Mouse (Mus musculus): ENCODE measurements around the gene Mast4.

Mast4 gene

DNA sequence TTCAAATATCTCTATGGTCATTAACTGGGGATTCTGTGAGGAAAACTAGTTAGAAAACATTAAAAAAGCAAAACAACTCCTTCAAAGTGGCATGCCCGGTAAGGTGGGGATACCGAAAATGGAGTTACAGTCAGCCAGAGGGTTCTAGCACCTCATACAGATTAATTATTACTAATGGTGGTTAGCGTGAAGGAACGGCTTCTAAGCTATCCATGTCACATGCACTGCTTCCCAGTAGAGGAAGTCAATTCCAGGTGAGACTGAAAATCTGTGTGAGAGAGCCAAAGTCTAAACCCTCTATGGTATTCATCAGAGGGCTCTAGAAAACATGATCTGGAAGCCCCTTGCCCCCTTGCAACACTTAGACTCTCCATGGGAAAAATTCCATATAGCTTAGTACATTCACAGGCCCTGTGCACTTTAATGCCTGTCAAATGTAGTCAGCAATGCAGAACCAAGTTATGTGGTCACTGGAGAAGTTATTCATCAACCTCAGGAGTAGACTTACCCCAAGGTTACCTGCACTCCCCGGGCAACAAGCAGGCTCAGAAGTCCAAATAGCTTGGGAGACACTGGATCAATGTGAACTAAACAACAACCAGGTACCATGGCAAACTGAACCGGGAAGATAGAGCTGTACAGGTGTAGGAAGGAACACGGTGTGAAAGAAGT is 96.1 kb downstream of the Mast4 start:
- DNase-seq (ENCODE audit: low spot score) = no peak

DNA sequence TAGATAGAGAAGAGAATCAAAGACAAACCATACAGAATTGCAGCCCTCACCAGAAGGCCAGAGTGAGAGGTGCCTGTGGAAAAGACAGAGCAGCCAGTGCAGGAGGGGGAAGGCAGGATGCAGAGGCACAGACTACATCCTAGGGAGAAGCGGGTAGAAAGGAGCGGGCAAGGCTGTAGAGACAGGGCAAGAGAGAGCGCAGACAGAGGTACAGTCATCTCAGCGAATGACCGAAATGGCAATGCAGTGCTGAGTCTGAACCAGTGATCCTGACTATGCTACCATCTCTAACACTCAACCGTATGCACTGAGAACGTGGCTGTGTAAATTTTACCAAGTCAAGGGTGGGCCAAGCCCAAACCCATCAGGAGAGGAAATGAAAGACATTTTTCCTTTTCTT is 102.1 kb downstream of the Mast4 start:
- no peak for DNase-seq (ENCODE audit: low spot score)

DNA sequence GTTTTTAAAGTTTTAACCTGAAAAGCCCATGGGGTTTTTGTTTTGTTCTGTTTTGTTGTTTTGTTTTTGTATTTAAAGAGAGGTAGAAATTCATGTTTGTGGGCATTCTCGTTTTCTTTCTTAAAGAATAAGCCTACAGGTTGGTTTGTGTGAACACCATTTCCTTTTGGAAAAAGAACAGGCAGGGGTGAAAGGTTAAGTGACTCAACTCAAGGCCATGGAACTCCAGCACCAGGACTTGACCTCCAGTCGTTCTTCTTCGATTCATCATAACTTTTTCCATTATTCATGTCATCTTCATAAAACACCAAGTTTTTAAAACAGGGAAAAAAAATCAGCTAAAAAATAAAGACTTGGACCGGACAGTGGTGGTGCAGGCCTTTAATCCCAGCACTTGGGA is 105.2 kb downstream of the Mast4 start:
- DNase-seq (ENCODE audit: low spot score) = no peak

DNA sequence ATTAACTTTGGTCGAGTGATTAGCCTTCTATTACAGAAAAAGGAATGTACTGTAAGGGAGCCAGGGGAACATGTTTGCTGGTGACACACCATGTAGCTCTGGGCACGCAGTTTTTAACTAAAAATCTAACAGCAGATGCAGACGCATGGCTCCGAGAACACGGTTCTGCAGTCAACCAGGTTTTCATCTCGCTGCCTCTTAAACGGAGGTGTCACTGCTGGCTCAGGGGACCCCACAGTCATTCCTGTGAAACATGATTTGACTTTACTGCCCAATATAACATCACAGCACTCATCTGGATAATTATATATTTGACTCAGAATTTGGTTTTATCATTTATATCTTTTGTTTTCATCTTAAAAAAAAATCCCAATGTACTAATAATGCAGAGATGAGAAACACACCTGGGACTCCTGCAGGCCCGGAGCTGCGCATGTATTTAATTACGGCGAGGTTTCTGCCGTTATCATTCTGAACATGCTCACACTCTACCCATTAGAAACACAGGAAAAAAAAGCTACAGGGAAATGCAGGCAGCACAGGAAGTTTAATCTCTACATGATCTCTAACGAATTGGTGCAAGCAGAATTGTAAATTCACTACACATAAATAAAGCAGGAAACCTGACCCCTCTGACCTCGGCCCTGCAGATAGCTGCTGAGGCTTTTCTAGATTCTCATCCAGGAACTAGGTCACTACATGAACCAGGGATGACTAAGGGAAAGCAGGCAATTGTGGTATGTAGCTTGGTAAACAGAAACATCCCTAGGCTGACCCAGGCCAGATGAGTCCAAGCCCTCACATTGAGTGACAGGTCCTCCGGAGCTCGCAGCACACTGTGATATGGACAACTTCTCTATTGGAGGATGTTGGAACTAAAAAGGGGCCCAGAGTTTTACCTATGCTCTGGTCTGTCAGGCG is 108.1 kb downstream of the Mast4 start:
- DNase-seq (ENCODE audit: low spot score) = no peak

DNA sequence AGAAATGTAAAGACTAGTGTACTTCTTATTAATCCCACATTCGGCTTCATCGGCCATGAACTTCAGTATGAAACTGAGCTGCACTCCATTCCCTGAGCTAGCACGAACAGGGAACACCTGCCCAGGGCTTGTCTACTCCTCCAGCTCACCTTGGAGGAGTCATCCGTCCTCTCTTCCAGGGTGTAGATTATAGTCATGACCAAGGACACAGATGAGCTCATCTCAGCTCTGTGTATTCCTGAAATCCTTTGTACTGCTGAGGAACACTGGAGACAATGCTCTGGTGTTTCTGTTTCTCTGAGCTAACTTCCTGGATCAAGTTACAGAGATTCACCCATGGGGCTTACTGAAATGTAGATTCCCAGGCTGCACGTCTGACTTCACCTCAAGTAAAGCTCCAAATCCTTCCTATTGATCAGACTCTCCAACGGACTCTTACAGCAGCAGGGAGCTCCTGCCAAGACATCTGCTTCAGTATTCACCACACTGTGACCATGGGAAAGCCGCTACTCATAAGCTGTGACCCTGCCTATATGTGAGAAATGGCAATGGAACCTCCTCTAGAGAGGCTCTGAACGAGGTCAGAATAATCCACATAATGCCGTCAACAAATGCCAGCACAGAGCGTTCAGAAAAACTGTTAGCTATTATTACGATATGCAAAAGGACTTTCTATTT is 108.9 kb downstream of the Mast4 start:
- no peak for DNase-seq (ENCODE audit: low spot score)

DNA sequence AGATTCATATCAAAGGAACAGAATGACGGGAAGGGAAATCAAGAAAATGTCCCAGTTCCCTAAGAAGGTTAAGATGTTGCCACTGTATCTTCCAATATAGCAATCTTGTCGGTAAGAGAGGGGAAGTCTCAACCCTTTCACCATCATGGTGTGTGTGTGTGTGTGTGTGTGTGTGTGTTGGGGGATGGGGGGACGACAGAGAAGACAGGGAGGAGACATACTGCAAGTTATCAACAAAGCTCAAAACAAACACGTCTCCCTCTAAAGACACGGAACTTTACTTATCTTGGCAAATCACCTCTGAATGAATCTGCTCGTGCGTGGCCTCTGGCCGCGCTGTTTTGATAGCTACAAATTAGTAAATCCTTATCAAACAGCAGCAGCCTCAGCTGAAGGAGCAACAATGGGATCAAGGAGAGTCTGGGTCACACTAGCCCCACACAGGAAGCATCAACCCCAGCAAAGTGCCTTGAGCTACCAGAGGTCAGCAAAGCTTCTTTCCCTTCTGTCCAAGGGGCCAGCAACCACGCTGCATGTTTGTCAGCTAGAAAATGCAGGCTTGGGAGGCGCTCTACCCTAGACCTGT is 113.7 kb downstream of the Mast4 start:
- DNase-seq (ENCODE audit: low spot score) = no peak

DNA sequence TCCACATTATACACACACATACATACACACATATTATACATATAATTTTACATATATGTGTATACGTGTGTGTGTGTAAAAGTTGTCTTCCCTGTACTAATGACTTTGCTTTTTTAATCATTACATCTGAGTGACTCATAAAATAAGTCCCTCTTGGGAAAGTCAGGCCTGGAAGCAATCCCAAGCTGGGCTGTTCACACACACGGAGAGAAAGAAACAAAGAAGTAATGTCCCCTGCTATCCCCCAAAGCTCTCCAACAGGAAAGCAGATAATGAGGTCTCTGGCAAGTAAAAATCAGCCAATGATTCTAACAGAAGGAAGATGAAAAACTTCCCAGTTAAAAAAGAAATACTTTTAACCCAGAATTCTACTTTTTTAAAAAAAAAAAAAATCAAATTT is 114.3 kb downstream of the Mast4 start:
- DNase-seq (ENCODE audit: low spot score) = no peak

DNA sequence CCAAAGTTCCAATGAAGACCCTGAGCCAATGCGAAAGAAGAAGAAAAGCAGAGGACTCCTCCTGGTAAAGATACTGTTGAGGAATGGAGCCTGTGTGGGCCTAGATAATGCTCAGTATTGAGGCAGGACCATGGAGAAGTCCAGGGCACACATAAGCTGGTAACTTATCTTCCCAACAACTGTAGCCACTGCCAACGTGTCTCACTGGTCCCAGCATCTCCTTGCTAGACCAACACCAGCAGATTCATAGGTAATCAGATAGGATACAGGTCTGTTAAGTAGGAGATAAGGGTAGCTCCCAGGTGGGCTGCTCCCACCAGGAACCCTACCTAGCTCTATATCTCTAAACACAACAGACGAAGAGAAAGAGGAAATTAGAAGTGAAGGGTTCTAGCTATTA is 116.8 kb downstream of the Mast4 start:
- DNase-seq (ENCODE audit: low spot score) = no peak

DNA sequence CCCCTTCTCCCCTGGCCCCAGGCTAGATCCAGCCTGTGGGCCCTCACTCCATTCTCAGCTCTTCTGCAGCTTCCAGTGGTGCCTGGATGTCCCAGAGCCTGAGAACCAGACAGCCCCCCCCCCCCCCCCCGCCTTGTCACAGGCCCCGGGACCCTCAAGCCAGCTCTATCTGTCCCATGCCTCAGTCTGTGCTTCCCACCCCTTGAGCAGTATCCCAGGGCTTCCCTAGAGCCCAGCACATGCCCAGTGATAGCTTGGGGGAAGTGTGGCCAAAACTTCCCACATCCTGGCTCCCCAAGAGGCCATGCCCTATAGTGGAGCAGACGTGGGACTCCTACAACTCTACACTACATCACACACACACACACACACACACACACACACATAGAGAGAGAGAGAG is 119.8 kb downstream of the Mast4 start:
- no peak for DNase-seq (ENCODE audit: low spot score)

DNA sequence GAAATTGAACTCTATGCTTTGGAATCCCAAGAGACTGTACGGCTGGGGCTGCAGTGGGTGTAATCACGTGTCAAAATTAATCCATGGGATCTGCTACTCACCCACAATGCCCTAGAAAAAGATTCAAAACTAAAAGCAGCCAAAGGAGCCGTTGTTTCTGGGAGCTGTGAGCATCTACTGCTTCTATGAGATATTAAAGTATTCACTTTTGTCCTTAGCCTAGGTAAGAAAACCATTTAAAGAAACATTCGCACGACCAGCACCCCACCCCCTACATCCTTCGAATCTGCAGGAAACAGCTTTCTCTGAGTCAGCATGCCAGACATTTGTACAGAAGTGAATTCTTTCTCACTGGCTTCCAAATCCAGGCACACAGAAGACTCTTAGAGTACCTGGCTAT is 122.3 kb downstream of the Mast4 start:
- no peak for DNase-seq (ENCODE audit: low spot score)

DNA sequence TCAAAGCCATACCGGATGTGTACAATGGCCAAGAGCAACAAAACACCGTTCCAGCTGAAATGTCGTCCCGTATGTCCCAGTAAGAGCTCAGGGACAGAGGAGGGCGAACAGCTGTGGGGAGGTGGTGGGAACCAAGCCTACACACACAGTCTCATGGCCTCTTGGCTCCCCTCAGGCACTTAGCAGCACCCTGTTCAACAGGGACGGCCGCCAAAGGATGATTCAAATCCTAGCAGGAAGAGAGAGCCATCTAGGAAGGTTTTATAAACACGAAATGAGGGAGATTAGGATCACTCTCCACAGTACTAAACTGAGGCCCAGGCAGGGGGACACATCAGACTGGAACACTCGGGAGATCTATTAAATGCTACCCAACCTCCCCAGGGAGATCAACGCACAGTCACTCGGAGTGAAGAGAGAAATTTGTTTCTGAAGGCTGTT is 122.8 kb downstream of the Mast4 start:
- DNase-seq (ENCODE audit: low spot score) = peak; percentile 30

DNA sequence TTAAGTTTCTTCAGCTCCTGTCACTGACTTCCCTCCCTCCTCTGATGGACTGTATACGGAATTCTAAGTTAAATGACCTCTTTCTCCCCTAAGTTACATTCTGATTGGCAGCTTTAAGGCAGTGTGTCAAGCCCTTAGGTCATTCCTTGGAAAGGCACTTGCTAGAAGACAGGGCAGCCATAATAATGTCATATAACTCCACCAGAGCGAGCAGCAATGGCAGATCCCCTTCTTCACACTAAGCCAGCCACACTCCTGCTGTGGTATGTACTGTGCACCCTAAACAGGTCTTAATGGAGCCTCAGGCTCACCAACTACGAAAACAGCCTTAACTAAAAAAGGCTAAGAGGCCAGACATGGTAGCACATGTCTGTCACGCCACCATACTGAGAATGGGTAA is 123.6 kb downstream of the Mast4 start:
- no peak for DNase-seq (ENCODE audit: low spot score)

DNA sequence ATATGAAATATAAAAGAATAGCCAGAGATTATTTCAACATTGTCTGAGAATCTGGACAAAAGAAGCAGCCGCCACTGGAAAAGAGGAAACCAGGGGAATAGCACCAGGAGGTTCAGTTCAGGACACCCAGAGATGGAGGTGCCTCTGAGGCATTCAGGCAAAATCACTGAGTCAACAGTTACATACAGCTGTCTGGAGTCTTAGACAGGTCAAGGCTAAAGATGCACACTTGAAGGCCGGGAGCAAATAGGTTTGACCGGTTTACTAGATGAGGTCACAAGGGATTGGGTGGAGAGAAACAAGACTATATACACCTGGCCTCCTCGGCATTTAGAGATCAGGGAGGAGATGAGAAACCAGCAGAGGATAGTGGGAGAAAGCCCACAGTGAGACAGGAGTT is 127.1 kb downstream of the Mast4 start:
- DNase-seq (ENCODE audit: low spot score) = no peak

DNA sequence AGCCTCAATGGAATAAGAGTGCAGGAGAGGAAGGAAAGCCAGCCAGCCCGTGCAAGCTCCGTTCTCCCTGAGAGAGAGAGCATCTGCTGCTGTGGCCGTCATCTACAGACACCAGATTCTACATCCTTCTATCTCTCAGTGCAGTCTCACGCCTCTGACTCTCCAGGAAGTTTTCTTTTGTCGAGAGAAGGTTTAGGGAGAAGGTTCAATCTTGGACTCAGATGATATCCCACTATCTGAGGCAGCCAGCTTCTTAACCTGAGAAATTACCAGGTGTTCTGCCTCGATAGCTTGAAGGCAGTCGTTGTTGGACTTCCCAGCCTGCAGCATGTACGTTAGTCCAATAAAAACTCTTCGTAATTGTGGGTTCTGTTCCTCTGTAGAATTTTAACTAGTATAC is 127.7 kb downstream of the Mast4 start:
- no peak for DNase-seq (ENCODE audit: low spot score)

DNA sequence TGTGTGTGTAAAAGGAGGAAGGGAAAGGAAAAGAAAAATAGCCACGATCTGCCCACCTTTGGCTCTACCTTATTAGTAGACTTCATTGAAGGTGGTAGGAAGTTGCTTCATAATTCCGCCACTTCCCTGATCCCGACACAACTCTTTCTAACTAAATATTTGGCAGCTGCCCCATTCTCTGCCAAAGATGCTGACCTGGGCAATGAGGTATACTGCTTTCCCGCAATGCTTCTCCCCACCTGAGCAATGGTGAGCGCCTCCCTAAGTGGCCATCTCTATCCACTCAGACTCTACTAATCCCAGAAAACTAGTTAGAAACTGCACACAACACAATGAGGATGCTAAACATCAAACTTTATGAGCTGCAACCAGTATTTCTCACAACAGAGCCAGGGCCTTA is 129.1 kb downstream of the Mast4 start:
- DNase-seq (ENCODE audit: low spot score) = no peak

DNA sequence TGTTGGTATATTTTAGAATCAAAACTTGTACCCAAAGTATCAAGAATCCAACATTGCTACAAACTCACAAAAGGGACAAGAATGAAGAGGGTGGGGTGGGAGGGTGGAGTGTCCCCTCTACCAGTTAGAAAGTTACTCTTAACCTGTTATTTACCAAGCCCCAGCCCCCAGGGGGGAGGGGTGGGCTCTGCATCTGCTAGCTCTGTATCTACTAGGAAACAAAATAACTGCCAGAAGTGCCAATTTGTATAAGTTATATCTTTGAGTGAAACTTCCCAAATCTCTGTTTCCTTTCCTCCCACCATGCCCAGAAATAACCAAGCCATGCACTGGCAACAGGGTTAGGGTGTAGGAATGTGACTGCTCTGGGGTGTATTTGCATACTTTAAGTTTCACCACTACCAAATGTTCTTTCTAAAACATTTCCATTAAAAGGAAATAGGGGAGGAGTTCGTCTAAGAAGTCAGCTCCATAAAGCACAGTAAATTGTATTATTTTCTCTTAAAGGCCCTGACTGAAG is 130.9 kb downstream of the Mast4 start:
- DNase-seq (ENCODE audit: low spot score) = no peak

DNA sequence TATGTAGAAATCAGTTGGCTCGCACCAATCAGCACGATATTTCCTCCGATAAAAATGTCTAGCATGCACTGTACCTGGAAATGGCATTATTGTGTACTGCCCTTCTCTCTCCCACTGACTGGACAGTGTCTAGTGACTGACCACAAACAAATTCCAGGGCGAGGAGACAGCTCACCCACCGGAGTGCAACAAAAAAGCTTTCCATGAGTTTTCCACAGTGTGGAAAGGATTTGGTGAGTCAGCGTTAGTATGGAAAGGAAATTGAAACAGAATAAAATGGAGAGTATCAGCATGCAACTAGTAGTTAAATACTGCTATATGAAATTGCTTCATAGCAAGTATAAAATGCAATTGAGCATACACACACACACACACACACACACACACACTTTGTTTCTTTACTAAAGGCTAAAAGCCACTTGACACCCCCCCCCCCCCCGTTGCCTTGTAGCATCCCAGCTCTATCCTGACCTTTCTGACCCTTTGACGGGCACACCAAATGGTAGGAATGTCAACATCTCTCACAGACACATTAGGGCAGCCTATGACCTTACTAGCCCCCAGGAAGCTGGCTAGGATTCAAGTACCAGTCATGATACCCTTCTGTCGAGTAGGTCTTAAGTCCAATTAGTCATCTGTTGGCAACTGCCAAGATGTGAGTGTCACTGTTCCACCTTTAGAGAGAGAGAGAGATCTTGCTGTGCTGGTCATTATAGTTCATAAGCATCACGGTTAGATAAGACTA is 133.1 kb downstream of the Mast4 start:
- no peak for DNase-seq (ENCODE audit: low spot score)

DNA sequence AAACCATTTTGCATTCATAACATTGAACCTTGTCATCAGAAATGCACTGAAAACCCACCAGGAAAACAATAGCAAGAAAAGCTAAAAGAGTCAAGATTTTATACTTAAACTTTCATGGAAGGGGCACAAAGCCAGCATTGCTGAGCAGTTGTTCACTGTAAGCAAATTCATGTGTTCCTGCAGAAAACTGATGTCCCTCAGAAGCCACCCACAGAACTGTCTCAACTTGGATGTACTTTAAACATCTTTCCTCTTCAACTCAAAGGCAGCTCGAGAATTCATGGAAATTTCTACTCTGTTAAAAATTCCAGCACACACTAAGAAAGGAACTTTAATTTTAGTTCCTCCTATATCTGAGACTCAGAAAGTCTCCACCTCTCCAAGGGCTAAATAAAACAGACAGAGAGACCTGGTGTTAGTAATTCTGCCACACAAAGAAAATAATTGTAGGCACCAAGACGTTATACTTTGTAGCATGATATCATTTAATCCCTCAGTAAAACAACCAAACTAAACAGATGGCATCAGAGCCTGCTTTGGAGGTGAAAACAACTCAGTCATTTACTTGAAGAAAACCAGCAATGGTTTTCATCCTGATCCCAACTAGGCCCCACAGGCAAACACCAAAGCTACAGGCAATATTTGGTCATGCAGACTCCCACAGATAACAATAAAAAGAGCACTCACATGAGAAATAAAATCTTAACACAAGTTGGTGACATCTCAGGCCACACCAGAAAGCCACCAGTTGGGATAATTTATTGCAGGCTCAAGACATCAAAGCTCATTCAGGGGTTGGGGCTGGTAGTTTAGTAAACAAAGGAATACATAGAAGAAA is 134.3 kb downstream of the Mast4 start:
- DNase-seq (ENCODE audit: low spot score) = no peak

DNA sequence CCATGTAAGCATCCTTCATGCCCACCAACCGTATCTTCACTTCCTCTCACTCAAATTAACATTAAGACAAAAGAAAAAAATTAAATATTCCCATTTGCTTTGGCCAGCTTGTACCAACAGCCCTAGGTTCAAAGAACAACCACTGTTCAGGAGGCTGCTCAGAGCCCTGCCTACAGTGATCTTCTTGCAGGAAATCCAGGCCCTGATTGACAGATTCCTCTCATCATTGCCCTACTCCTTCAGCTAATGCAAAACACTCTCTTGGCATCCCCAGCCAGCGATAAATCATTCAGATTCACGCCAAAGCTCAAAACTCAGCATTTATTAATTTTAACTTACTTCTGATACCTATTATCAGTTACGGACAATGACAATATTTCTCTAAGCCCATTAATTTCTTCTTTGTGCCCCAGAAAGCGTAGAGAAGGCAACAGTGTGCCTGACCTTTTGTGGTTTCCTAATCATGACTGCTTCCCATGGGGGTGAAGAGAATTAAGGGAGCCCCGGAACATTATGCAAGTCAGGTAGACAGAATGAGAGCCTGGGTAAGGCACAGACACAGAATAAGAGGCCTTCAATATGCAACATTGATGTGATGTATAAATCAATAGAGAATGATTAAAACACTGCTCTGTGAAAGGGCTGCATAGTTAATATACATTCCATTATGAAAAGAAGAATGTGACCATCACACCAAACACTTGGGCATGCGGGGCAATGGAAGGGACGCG is 135.9 kb downstream of the Mast4 start:
- no peak for DNase-seq (ENCODE audit: low spot score)

DNA sequence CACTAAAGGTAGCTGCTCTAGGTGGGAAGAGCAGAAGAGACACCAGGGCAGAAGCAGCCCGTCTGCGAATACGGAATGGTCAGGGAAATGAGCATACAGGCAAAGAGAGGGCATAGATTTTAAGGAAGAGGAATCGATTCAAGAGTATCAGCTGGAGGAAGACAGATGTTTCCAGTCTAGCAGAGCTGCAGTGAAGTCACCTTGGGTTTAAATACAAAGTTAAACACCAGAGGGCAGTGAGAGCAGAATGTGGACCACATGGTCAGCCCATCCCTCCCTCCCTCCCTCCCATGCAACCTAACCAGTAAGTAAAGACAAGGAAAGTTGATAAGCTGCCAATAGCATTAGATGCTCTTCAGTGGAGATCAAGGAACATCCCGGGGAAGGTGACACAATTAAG is 138.0 kb downstream of the Mast4 start:
- DNase-seq (ENCODE audit: low spot score) = no peak

Measured in ovary, postnatal 36 days (tissue).